Mouse (Mus musculus) B cell, adult (primary cell): Measurements from ENCODE around the gene Mphosph10. TPM values are rescaled to one million over a fixed set of nuclear protein-coding genes. Genes with fewer than 3 reads are reported as not detected.

Experiments used
- total RNA-seq: library from RNA; stranded (reverse); gene quantifications from 4 replicates; pipeline ENCODE4 v1.2.4, GENCODE M21; 2023; ENCODE audit not compliant: inconsistent age

Gene Mphosph10
- total RNA-seq = 46.0 to 50.7 TPM (median 47.2 TPM) in 4 replicates

GRCm38 (mm10) chr7:64392122-64392818 is at the start of gene Mphosph10, which contains the start of gene Mcee:
Gene Mphosph10 (minus strand): TSS chr7:64392268.
Gene Mcee (plus strand): TSS chr7:64392607.

DNA sequence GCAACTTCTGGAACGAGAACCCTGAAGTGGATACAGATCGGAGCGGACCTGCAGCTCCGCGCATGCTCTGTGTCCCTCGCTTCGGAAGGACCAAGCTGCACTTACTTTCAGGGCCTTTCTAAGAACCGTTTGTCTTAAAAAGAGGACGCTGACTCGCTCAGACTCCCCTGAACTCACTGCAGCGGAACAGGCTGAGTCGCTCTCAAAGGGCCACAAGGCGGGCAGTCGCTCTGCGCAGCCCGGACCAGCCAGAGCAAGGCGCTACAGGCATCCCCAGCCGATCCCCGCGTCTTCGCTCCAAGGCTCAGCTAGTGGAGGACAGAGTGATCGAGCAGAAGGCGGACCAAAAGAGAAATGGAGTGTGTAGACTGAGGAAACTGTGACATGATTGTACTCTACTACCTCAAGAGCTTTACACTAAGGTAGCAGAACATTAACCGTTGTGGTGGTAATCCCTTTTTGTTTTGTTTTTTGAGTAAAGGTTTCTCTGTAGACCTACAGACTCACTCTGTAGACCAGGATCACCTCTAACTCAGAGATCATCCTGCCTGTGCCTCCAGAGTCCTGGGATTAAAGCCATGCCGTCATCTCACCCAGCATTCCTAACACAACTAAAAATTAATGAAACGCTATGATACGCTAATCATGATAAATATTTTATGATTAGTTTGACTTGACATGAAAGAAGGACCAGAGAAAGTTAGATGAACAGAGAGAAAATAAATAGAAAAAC is 18.1 kb downstream of the Mphosph10 start, which contains the start of gene Fan1:
Gene Fan1, minus strand, starts transcription at position 266 of the 733 bp plus-strand sequence.

Other genes with a start within 250 kb of the Mphosph10 start
- gene Trpm1, start 238.4 kb downstream of the Mphosph10 start, total RNA-seq = 0.24 to 0.35 TPM in 2 of 4 replicates, not detected in the others
- gene Mtmr10, start 104.6 kb downstream of the Mphosph10 start, total RNA-seq = 7.2 to 8.3 TPM (median 7.4 TPM) in 4 replicates
- gene Fan1, start 18.2 kb downstream of the Mphosph10 start, total RNA-seq = 7.2 to 10.0 TPM (median 9.2 TPM) in 4 replicates
- gene Mcee, start 339 bp upstream of the Mphosph10 start, total RNA-seq = 5.6 to 12.3 TPM (median 9.0 TPM) in 4 replicates
- gene Apba2, start 109.4 kb upstream of the Mphosph10 start, total RNA-seq = not detected in 4 replicates